Mouse (Mus musculus) layer of hippocampus, adult 6 months (tissue): ENCODE measurements around the gene Rcan3. TPM values are rescaled to one million over a fixed set of nuclear protein-coding genes. Genes with fewer than 3 reads are reported as not detected.

Experiments
- long read RNA-seq, 2 experiments: library from polyadenylated mRNA; unstranded; transcript quantifications; one replicate each; pipeline ENCODE4 v2.0.0; 2019 to 2020
- microRNA-seq: library from miRNA; unstranded; fragments of <30 nt; microRNA quantifications from one replicate; pipeline ENCODE4 v1.2.0, GENCODE M21; 2020
- polyA plus RNA-seq: library from polyadenylated mRNA; unstranded; fragments of <200 nt; fragmentation: Nextera tagmentation; gene quantifications from 2 replicates; pipeline ENCODE4 v1.2.3, GENCODE M21; 2021

Rcan3 gene
- polyA plus RNA-seq, result 11.0 and 13.7 TPM in 2 replicates
- long read RNA-seq, experiment 1, full-length matches to known transcripts, result 8 of 18 reads
- long read RNA-seq, experiment 1, partial matches to known transcripts, result 1 of 18 reads
- long read RNA-seq, experiment 1, other reads (novel, unspliced or antisense), result 9 of 18 reads
- long read RNA-seq, experiment 2, full-length matches to known transcripts, result 59 of 127 reads
- long read RNA-seq, experiment 2, partial matches to known transcripts, result 6 of 127 reads
- long read RNA-seq, experiment 2, other reads (novel, unspliced or antisense), result 62 of 127 reads

DNA sequence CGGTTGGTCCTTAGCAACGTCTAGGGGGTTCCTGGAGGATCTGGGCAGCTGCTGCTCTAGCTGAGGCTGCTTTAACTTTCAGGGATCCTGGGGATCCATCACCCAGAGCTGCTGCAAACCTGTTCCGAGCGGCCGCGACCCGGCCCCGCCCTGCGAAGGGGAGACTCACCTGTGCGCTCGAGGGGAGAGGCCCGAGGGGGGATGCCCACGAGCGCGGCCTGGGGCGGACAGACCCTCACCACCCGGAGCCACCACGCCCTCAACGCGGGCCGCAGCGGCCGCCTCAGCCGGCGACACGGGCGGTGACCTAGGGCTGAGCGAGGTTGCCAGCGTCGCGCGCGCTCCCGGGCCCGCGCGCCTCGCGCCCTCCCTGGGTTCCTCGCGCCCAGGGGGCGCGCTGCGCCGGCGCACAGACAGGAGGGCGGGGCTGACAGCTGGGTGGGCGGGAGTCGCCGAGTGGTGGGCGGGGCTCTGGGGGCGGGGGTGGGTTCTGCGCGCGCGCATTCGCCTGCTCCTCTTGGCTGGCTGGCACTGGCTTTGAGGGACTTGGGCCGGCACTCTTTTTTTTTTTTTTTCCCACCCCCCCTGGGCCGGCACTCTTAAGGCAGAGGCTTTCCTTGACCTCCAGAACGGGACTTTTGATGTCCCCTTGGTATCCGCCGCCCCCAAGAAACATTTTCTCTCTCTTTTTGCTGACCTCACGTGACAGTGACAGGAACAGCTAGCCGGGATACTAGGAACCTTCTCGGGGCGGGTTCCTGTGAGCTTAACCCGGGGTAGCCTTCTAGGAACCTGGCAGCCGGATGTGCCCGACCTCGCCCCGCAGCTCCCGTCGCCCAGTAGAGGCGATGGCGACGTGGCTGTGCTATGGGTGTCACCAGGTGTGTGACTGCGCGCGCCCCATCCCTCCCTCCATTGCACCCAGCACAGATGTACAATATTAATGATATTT is at the start of gene Rcan3:
Gene Rcan3 (minus strand): TSS at position 411 of the 952 bp plus-strand sequence.

DNA sequence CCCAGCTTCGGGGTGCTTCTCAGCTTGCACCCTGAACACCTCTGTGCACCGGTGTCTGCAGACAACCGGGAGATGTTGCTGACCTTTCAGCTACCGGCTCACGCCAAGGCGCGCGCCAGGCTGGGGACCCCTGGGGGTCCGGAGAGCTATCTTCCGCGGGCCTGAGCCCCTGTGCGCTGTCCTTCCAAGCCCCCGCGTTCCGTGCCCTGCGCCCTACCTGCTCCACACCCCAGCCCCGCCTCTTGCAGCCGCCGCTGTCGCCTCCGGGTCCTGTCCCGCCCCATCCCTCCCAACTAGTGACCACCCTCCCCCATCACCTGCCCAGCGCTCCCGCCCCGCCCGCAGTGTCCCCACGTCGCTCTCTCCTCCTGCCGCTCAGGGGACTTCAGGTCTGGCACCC is 35.7 kb downstream of the Rcan3 start, which contains the start of gene Ncmap:
Gene Ncmap (minus strand): TSS at position 237 of the 400 bp plus-strand sequence.

Small RNA genes within 50 kb of the gene (microRNA-seq; reads per million reads assigned to microRNA genes)
- 800 reads per million, percentile 79 among the genes with 10 or more reads in this experiment for gene Mir700

Other genes with a start within 250 kb of the Rcan3 start
- gene Clic4, start 161.0 kb downstream of the Rcan3 start, polyA plus RNA-seq, result 33.3 and 37.3 TPM in 2 replicates
- 83.8 and 87.6 TPM in 2 replicates for gene Srrm1, start 80.5 kb downstream of the Rcan3 start, polyA plus RNA-seq
- 0.54 and 1.3 TPM in 2 replicates for gene Ncmap, start 35.6 kb downstream of the Rcan3 start, polyA plus RNA-seq
- 2.2 and 3.3 TPM in 2 replicates for gene Stpg1, start 60.9 kb upstream of the Rcan3 start, polyA plus RNA-seq
- gene Nipal3, start 61.2 kb upstream of the Rcan3 start, polyA plus RNA-seq, result 14.2 and 16.4 TPM in 2 replicates
- 0.34 and 0.44 TPM in 2 replicates for gene Grhl3, start 139.8 kb upstream of the Rcan3 start, polyA plus RNA-seq